Mouse (Mus musculus) intestine, embryonic 14.5 days (tissue): ENCODE measurements at regions not wholly inside any gene's neighbourhood (a gene's known extent, or its start where the extent isn't known, plus 50 kb on each side); places are given as distances from the start of the nearest gene placed in this dataset.
A peak's percentile ranks its signal among the peaks of the same experiment; 100 is the strongest.

Experiments used
- ATAC-seq: fragments of 200-750 bp; cut with Nextera tagmentation; replicated peaks from 2 replicates; pipeline ENCODE4 v1.8.0; 2017; ENCODE audit warnings: low read depth, moderate number of reproducible peaks, moderate TSS enrichment, moderate library complexity; ENCODE audit not compliant: low FRiP score, low TSS enrichment
- DNase-seq: peaks from one replicate; pipeline ENCODE4 v3.0.0-alpha.2; 2018; ENCODE audit warnings: low spot score
- H3K27ac ChIP-seq: fragments of 300-500 bp; sonication (generic); 2 replicates; pipeline ENCODE4 v1.5.1; 2014; ENCODE audit warnings: low read depth, mild to moderate bottlenecking, control low read depth
- H3K27me3 ChIP-seq: fragments of 300-500 bp; sonication (generic); replicated peaks from 2 replicates; pipeline ENCODE4 v1.6.1; 2014; ENCODE audit warnings: low read length, control low read depth; ENCODE audit not compliant: control insufficient read depth, insufficient read depth
- H3K36me3 ChIP-seq: fragments of 300-500 bp; sonication (generic); 2 replicates; pipeline ENCODE4 v1.6.1; 2014; ENCODE audit warnings: low read length, control low read depth; ENCODE audit not compliant: control insufficient read depth, insufficient read depth
- H3K4me1 ChIP-seq: fragments of 300-500 bp; sonication (generic); replicated peaks from 2 replicates; pipeline ENCODE4 v1.6.1; 2014; ENCODE audit warnings: low read length, control low read depth, mixed read lengths; ENCODE audit not compliant: control insufficient read depth, insufficient read depth
- H3K4me2 ChIP-seq: fragments of 300-500 bp; sonication (generic); 2 replicates; pipeline ENCODE4 v1.6.1; 2014; ENCODE audit warnings: low read length
- H3K4me3 ChIP-seq: fragments of 300-500 bp; sonication (generic); 2 replicates; pipeline ENCODE4 v1.5.1; 2014; ENCODE audit warnings: low read depth, low read length, control low read depth, mixed read lengths
- H3K9ac ChIP-seq: fragments of 300-500 bp; sonication (generic); 2 replicates; pipeline ENCODE4 v1.6.1; 2014; ENCODE audit warnings: mild to moderate bottlenecking, low read length
- H3K9me3 ChIP-seq: fragments of 300-500 bp; sonication (generic); 2 replicates; pipeline ENCODE4 v1.6.1; 2016; ENCODE audit warnings: low read length, control low read depth; ENCODE audit not compliant: control insufficient read depth
- WGBS: fragments of 180-500 bp; shearing (Covaris S2); extraction: QIAGEN DNeasy Blood & Tissue Kit; methylation state at CpG from one replicate; pipeline ENCODE4 v1.1.7; 2014; 5-methylcytosine and 5-hydroxymethylcytosine counted together

GRCm38 (mm10) chr6:84414400-84414799 is 179.3 kb downstream of the Cyp26b1 start:
- no peak for ATAC-seq

GRCm38 (mm10) chr6:84409863-84410513 is 183.7 kb downstream of the Cyp26b1 start:
- DNase-seq (no peak), ATAC-seq (0 out of 2 replicates have a peak, but pooled peaks have one; percentile 71)
- WGBS, result 49% methylated on average over 10 of the region's 10 CpGs
- no peaks in the 10 kb centered on the region for H3K36me3 ChIP-seq
- H3K9me3 ChIP-seq, result no peaks in the 10 kb centered on the region
- no peaks in the 10 kb centered on the region for H3K27me3 ChIP-seq
- H3K4me2 ChIP-seq, result no peak overlapping the region
- H3K9ac ChIP-seq, result no peak overlapping the region
- no peak overlapping the region for H3K27ac ChIP-seq
- peaks cover 5% of the 10 kb centered on the region for H3K4me1 ChIP-seq
- H3K4me3 ChIP-seq, result no peak overlapping the region

More at GRCm38 (mm10) chr6:84414400-84414799, 179.3 kb downstream of the Cyp26b1 start:
- Histone ChIP-seq H3K36me3 (no peaks in the 10 kb centered on the region), H3K27me3 (no peaks in the 10 kb centered on the region), H3K4me3 (no peak overlapping the region), H3K9me3 (no peaks in the 10 kb centered on the region), H3K4me1 (peaks cover 10% of the 10 kb centered on the region), H3K27ac (no peak overlapping the region), H3K4me2 (no peak overlapping the region), H3K9ac (no peak overlapping the region)
- DNase-seq, result no peak
- 39% methylated on average over 5 of the region's 5 CpGs for WGBS

DNA sequence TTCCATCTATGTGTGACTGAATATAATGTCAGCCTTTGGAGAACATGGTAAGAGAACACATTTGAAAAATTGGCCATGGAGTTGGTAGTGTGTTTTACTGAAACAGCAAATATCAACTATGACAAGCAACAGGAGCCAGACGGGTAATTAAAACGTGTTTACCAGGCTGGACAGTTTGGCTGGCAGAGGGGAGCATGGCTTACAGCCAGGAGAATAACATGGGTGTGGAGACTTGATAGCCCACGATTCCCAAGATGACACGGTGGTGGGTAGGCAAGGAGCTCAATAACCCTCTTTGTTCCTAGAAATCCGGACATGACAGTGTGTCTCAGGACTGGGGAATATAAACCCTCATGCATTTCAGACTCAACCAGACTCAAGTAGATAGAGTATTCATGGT is 185.2 kb downstream of the Cyp26b1 start:
- ATAC-seq, result no peak
- no peaks in the 10 kb centered on the region for H3K9me3 ChIP-seq
- H3K4me1 ChIP-seq, result no peaks in the 10 kb centered on the region; the same call in 1 of the 2 replicates
- no peak overlapping the region for H3K4me3 ChIP-seq
- H3K36me3 ChIP-seq, result no peaks in the 10 kb centered on the region
- no peak overlapping the region for H3K4me2 ChIP-seq
- no peak overlapping the region for H3K9ac ChIP-seq
- no peak for DNase-seq
- 80% methylated on average over 5 of the region's 5 CpGs for WGBS
- no peak overlapping the region for H3K27ac ChIP-seq
- no peaks in the 10 kb centered on the region for H3K27me3 ChIP-seq

DNA sequence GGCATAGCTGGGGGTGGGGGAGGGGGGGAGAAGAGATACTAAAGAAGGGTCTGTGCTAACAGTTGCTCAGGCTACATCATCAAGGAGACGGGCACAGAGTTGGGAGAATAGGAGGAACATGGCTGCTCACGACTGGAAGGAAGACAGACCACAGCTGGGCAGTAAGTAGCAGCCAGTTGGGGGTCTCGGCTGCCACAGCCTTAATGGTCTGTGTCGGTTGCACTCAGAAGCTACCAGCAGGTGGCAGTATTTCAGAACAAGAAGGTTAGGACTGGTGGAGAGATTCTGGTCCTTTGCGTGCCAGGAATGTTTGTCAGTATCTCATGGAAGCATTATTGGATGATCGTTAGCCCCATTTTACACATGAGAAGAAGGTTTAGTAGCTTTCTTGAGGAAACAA is 185.9 kb downstream of the Cyp26b1 start:
- Histone ChIP-seq H3K36me3 (no peaks in the 10 kb centered on the region), H3K9ac (no peak overlapping the region), H3K9me3 (no peaks in the 10 kb centered on the region), H3K4me2 (no peak overlapping the region), H3K27me3 (no peaks in the 10 kb centered on the region), H3K4me1 (no peaks in the 10 kb centered on the region; the same call in 1 of the 2 replicates), H3K27ac (no peak overlapping the region), H3K4me3 (no peak overlapping the region)
- DNase-seq (peak; percentile 80), ATAC-seq (no peak)
- WGBS, result 9% methylated on average over 6 of the region's 6 CpGs

- no peak overlapping the region for H3K4me2 ChIP-seq
- H3K27me3 ChIP-seq, result no peaks in the 10 kb centered on the region
- no peaks in the 10 kb centered on the region for H3K9me3 ChIP-seq
- H3K4me1 ChIP-seq, result no peaks in the 10 kb centered on the region
- ATAC-seq (no peak), DNase-seq (no peak)
- H3K9ac ChIP-seq, result no peak overlapping the region
- H3K4me3 ChIP-seq, result no peak overlapping the region
- no peak overlapping the region for H3K27ac ChIP-seq
- 63% methylated on average over 4 of the region's 4 CpGs for WGBS
- H3K36me3 ChIP-seq, result no peaks in the 10 kb centered on the region
Observed at GRCm38 (mm10) chr6:84404695-84405094, 189.0 kb downstream of the Cyp26b1 start.

DNA sequence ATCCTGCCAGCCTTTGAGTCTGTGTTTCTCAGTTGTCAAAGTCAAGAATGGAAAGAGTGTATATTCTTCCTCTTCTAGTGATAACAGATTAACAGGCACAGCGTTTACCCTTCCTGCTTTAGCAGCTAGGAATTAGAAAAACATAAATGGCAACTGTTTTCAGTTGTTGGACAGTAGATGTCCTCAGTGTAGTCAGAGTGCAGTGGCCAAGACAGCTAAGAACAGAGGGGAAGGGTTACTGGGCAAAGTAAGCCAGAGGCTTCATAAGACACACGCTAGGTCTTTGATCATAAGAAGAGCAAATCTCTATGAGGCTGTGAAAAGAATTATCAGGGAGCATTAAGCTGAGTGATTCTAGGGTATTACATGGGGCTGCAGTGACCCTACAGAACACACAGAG is 191.3 kb downstream of the Cyp26b1 start:
- Histone ChIP-seq H3K27me3 (no peaks in the 10 kb centered on the region), H3K9me3 (no peaks in the 10 kb centered on the region), H3K36me3 (no peaks in the 10 kb centered on the region), H3K4me2 (no peak overlapping the region), H3K4me1 (no peaks in the 10 kb centered on the region), H3K27ac (no peak overlapping the region), H3K9ac (no peak overlapping the region), H3K4me3 (no peak overlapping the region)
- DNase-seq, result no peak
- WGBS, result 76% methylated on average over 2 of the region's 2 CpGs
- ATAC-seq, result no peak

GRCm38 (mm10) chr6:84394496-84395090 is 199.1 kb downstream of the Cyp26b1 start:
- Histone ChIP-seq H3K27ac (no peak overlapping the region), H3K4me1 (0 out of 2 replicates have a peak, but pooled peaks cover 9% of the 10 kb centered on the region), H3K9me3 (no peaks in the 10 kb centered on the region), H3K4me2 (no peak overlapping the region), H3K36me3 (no peaks in the 10 kb centered on the region), H3K4me3 (no peak overlapping the region), H3K27me3 (no peaks in the 10 kb centered on the region), H3K9ac (no peak overlapping the region)
- no peak for DNase-seq
- no peak for ATAC-seq
- WGBS, result 46% methylated on average over 6 of the region's 6 CpGs

DNA sequence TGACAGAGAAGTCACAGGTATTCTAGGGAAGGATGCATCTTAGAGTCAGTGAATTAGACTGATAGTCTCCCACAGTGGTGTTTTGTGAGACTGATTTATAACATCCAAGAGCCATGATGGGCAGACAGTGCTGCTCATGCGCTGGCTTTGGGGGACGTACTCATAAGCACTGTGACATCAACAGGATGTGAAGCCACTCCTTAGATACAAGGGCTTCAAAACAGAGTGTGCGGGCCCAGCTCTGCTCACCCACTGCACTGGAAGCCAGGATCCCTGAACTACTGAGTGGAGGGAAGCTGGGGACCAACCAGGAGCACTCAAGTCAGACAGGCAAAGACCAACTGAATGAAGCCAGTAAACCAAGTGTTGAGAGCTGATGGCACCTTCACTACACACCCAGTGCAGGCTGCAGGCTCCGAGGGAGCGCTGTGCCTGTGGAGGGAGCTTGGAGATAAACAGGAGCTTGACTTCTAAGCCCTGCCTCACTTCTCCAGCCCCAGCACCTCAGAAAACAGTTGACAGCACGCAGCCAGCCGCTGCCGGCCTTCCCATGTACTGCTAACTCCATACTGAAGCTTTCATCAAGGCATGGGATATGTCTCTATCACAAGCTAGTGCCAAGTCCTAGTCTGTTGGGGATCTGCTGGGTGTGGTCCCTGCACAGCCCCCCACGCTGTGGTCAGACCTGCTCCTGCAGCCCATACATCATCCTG is 200.0 kb downstream of the Cyp26b1 start:
- H3K9ac ChIP-seq, result no peak overlapping the region
- no peaks in the 10 kb centered on the region for H3K36me3 ChIP-seq
- H3K4me2 ChIP-seq, result no peak overlapping the region
- H3K27ac ChIP-seq, result no peak overlapping the region
- H3K4me3 ChIP-seq, result no peak overlapping the region
- H3K27me3 ChIP-seq, result no peaks in the 10 kb centered on the region
- H3K9me3 ChIP-seq, result no peaks in the 10 kb centered on the region
- WGBS, result 51% methylated on average over 9 of the region's 9 CpGs
- ATAC-seq (no peak), DNase-seq (no peak)
- 0 out of 2 replicates have a peak, but pooled peaks cover 9% of the 10 kb centered on the region for H3K4me1 ChIP-seq
